Mouse (Mus musculus) spleen, adult 2 months (tissue): Measurements from ENCODE around the gene Chn2.
"Not testable (repeated sequence)": the region's sequence is repeated elsewhere in the genome, so short reads cannot be mapped to it uniquely, and the experiment has no call there.

Experiments used
- CTCF ChIP-seq: fragments of 200-500 bp; IDR thresholded peaks from 2 replicates; pipeline ENCODE4 v1.5.1; 2011; ENCODE audit warnings: mild to moderate bottlenecking, inconsistent platforms; ENCODE audit not compliant: insufficient read depth, insufficient read length, insufficient replicate concordance; ENCODE audit errors: extremely low read depth
- POLR2A ChIP-seq: fragments of 200-500 bp; IDR thresholded peaks from 2 replicates; pipeline ENCODE4 v1.6.1; 2011; ENCODE audit warnings: low read depth, low read length, inconsistent platforms

GRCm38 (mm10) chr6:54177081-54177480 is 137.7 kb downstream of the Chn2 start:
- not testable (repeated sequence) for TF ChIP-seq CTCF, POLR2A
